Mouse (Mus musculus): Measurements from ENCODE around the gene Trp53bp1. TPM values are rescaled to one million over a fixed set of nuclear protein-coding genes. Genes with fewer than 3 reads are reported as not detected.

Gene Trp53bp1
- 22.7 TPM for polyA plus RNA-seq (2012; fragmentation: generic; extraction: Trizol)

GRCm38 (mm10) chr2:121271236-121271927 lies at the start of gene Trp53bp1:
Trp53bp1 (minus strand) TSS chr2:121271407.
- H3K79me2 ChIP-seq (ENCODE audit: control insufficient read depth, insufficient read depth): peaks cover 10% of the 10 kb centered on the region
- peak within 1 kb of the TSS; percentile 97 for H3K4me2 ChIP-seq (ENCODE audit: low read depth)
- TF ChIP-seq REST (IDR thresholded peaks at IDR 0.05; ENCODE audit: insufficient read depth, insufficient read length) (no peak), MYOG (IDR thresholded peaks at IDR 0.05; ENCODE audit: control insufficient read depth in 1 of 3, insufficient read depth in 1 of 3, insufficient read length in 2 of 3, low read depth in 2 of 3) (no peak), MYOD1 (IDR thresholded peaks at IDR 0.05; ENCODE audit: control insufficient read depth in 1 of 3, insufficient read length in 2 of 3, low read depth in 2 of 3) (no peak), POLR2A (IDR thresholded peaks at IDR 0.05; ENCODE audit: insufficient read length, low read depth) (peak; percentile 77), MAX (IDR thresholded peaks at IDR 0.05; ENCODE audit: low read depth) (no peak), CEBPB (IDR thresholded peaks at IDR 0.05; ENCODE audit: insufficient read depth, poor library complexity, severe bottlenecking) (no peak)
- H3K36me3 ChIP-seq (ENCODE audit: control insufficient read depth, insufficient read depth): peaks cover 6% of the 10 kb centered on the region
- peak within 1 kb of the TSS; percentile 54 for H3K4me3 ChIP-seq
- peak within 1 kb of the TSS; percentile 30 for H3ac ChIP-seq (ENCODE audit: control insufficient read depth, insufficient read length)
- H3K27me3 ChIP-seq (ENCODE audit: control insufficient read depth, insufficient read depth, insufficient read length): no peaks in the 10 kb centered on the region

GRCm38 (mm10) chr2:121316278-121316677 lies 45.1 kb upstream of the Trp53bp1 start:
- Histone ChIP-seq H3K36me3 (ENCODE audit: control insufficient read depth, insufficient read depth) (no peaks in the 10 kb centered on the region), H3ac (ENCODE audit: control insufficient read depth, insufficient read length) (no peak overlapping the region), H3K79me2 (ENCODE audit: control insufficient read depth, insufficient read depth) (no peaks in the 10 kb centered on the region), H3K4me3 (no peak overlapping the region), H3K27me3 (ENCODE audit: control insufficient read depth, insufficient read depth, insufficient read length) (no peaks in the 10 kb centered on the region), H3K4me2 (ENCODE audit: low read depth) (no peak overlapping the region)
- TF ChIP-seq E2F4 (IDR thresholded peaks at IDR 0.05; ENCODE audit: insufficient read depth) (no peak), TCF12 (IDR thresholded peaks at IDR 0.05; ENCODE audit: insufficient read depth, poor library complexity, severe bottlenecking) (no peak), REST (IDR thresholded peaks at IDR 0.05; ENCODE audit: insufficient read depth, insufficient read length) (no peak), MYOG (IDR thresholded peaks at IDR 0.05; ENCODE audit: control insufficient read depth in 1 of 3, insufficient read depth in 1 of 3, insufficient read length in 2 of 3, low read depth in 2 of 3) (no peak), SRF (IDR thresholded peaks at IDR 0.05; ENCODE audit: control insufficient read depth, insufficient read length, low read depth) (no peak), USF1 (IDR thresholded peaks at IDR 0.05; ENCODE audit: low read depth) (no peak), MAX (IDR thresholded peaks at IDR 0.05; ENCODE audit: low read depth) (no peak), TCF3 (IDR thresholded peaks at IDR 0.05; ENCODE audit: insufficient read length, low read depth) (no peak), POLR2A (IDR thresholded peaks at IDR 0.05; ENCODE audit: insufficient read length, low read depth) (no peak), CEBPB (IDR thresholded peaks at IDR 0.05; ENCODE audit: insufficient read depth, poor library complexity, severe bottlenecking) (no peak), POLR2AphosphoS2 (IDR thresholded peaks at IDR 0.05; ENCODE audit: insufficient read length, low read depth) (no peak), MYOD1 (IDR thresholded peaks at IDR 0.05; ENCODE audit: control insufficient read depth in 1 of 3, insufficient read length in 2 of 3, low read depth in 2 of 3) (no peak)

- H3K4me3 ChIP-seq: no peak overlapping the region
- H3K36me3 ChIP-seq (ENCODE audit: control insufficient read depth, insufficient read depth): peaks cover 6% of the 10 kb centered on the region
- H3ac ChIP-seq (ENCODE audit: control insufficient read depth, insufficient read length): no peak overlapping the region
- H3K27me3 ChIP-seq (ENCODE audit: control insufficient read depth, insufficient read depth, insufficient read length): no peaks in the 10 kb centered on the region
- H3K79me2 ChIP-seq (ENCODE audit: control insufficient read depth, insufficient read depth): no peaks in the 10 kb centered on the region
- TF ChIP-seq MAX (IDR thresholded peaks at IDR 0.05; ENCODE audit: low read depth) (no peak), POLR2AphosphoS2 (IDR thresholded peaks at IDR 0.05; ENCODE audit: insufficient read length, low read depth) (peak; percentile 33)
- H3K4me2 ChIP-seq (ENCODE audit: low read depth): no peak overlapping the region
Observed at GRCm38 (mm10) chr2:121308997-121309416, 37.8 kb upstream of the Trp53bp1 start.

GRCm38 (mm10) chr2:121300036-121300435 lies 28.8 kb upstream of the Trp53bp1 start:
- Histone ChIP-seq H3K79me2 (ENCODE audit: control insufficient read depth, insufficient read depth) (peaks cover 20% of the 10 kb centered on the region), H3ac (ENCODE audit: control insufficient read depth, insufficient read length) (no peak overlapping the region), H3K4me3 (no peak overlapping the region), H3K4me2 (ENCODE audit: low read depth) (no peak overlapping the region), H3K36me3 (ENCODE audit: control insufficient read depth, insufficient read depth) (peaks cover 29% of the 10 kb centered on the region), H3K27me3 (ENCODE audit: control insufficient read depth, insufficient read depth, insufficient read length) (no peaks in the 10 kb centered on the region)
- TF ChIP-seq POLR2AphosphoS2 (IDR thresholded peaks at IDR 0.05; ENCODE audit: insufficient read length, low read depth): no peak
- no peak for TF ChIP-seq SRF (IDR thresholded peaks at IDR 0.05; ENCODE audit: control insufficient read depth, insufficient read length, low read depth)
- TF ChIP-seq MAX (IDR thresholded peaks at IDR 0.05; ENCODE audit: low read depth): no peak
- no peak for TF ChIP-seq E2F4 (IDR thresholded peaks at IDR 0.05; ENCODE audit: insufficient read depth)
- TF ChIP-seq REST (IDR thresholded peaks at IDR 0.05; ENCODE audit: insufficient read depth, insufficient read length): no peak
- TF ChIP-seq TCF12 (IDR thresholded peaks at IDR 0.05; ENCODE audit: insufficient read depth, poor library complexity, severe bottlenecking): no peak
- TF ChIP-seq CEBPB (IDR thresholded peaks at IDR 0.05; ENCODE audit: insufficient read depth, poor library complexity, severe bottlenecking): no peak
- TF ChIP-seq POLR2A (IDR thresholded peaks at IDR 0.05; ENCODE audit: insufficient read length, low read depth): no peak
- TF ChIP-seq MYOG (IDR thresholded peaks at IDR 0.05; ENCODE audit: control insufficient read depth in 1 of 3, insufficient read depth in 1 of 3, insufficient read length in 2 of 3, low read depth in 2 of 3): no peak
- no peak for TF ChIP-seq TCF3 (IDR thresholded peaks at IDR 0.05; ENCODE audit: insufficient read length, low read depth)
- no peak for TF ChIP-seq USF1 (IDR thresholded peaks at IDR 0.05; ENCODE audit: low read depth)
- no peak for TF ChIP-seq MYOD1 (IDR thresholded peaks at IDR 0.05; ENCODE audit: control insufficient read depth in 1 of 3, insufficient read length in 2 of 3, low read depth in 2 of 3)

GRCm38 (mm10) chr2:121299471-121299870 lies 28.3 kb upstream of the Trp53bp1 start:
- Histone ChIP-seq H3ac (ENCODE audit: control insufficient read depth, insufficient read length) (no peak overlapping the region), H3K4me3 (no peak overlapping the region), H3K27me3 (ENCODE audit: control insufficient read depth, insufficient read depth, insufficient read length) (no peaks in the 10 kb centered on the region), H3K4me2 (ENCODE audit: low read depth) (no peak overlapping the region), H3K36me3 (ENCODE audit: control insufficient read depth, insufficient read depth) (peaks cover 29% of the 10 kb centered on the region), H3K79me2 (ENCODE audit: control insufficient read depth, insufficient read depth) (peaks cover 20% of the 10 kb centered on the region)
- TF ChIP-seq MAX (IDR thresholded peaks at IDR 0.05; ENCODE audit: low read depth) (no peak), REST (IDR thresholded peaks at IDR 0.05; ENCODE audit: insufficient read depth, insufficient read length) (no peak), POLR2A (IDR thresholded peaks at IDR 0.05; ENCODE audit: insufficient read length, low read depth) (no peak), TCF3 (IDR thresholded peaks at IDR 0.05; ENCODE audit: insufficient read length, low read depth) (no peak), POLR2AphosphoS2 (IDR thresholded peaks at IDR 0.05; ENCODE audit: insufficient read length, low read depth) (no peak), USF1 (IDR thresholded peaks at IDR 0.05; ENCODE audit: low read depth) (no peak), TCF12 (IDR thresholded peaks at IDR 0.05; ENCODE audit: insufficient read depth, poor library complexity, severe bottlenecking) (no peak), E2F4 (IDR thresholded peaks at IDR 0.05; ENCODE audit: insufficient read depth) (no peak), MYOD1 (IDR thresholded peaks at IDR 0.05; ENCODE audit: control insufficient read depth in 1 of 3, insufficient read length in 2 of 3, low read depth in 2 of 3) (no peak), SRF (IDR thresholded peaks at IDR 0.05; ENCODE audit: control insufficient read depth, insufficient read length, low read depth) (no peak), CEBPB (IDR thresholded peaks at IDR 0.05; ENCODE audit: insufficient read depth, poor library complexity, severe bottlenecking) (no peak), MYOG (IDR thresholded peaks at IDR 0.05; ENCODE audit: control insufficient read depth in 1 of 3, insufficient read depth in 1 of 3, insufficient read length in 2 of 3, low read depth in 2 of 3) (no peak)
